Mouse (Mus musculus) lung, embryonic 16.5 days (tissue): Measurements from ENCODE around the gene Olfr24. TPM values are rescaled to one million over a fixed set of nuclear protein-coding genes. Genes with fewer than 3 reads are reported as not detected.

ENCODE experiments used
- ATAC-seq: fragments of 200-750 bp; cut with Nextera tagmentation; 2 replicates; pipeline ENCODE4 v1.8.0; 2017; ENCODE audit warnings: low read depth, mild to moderate bottlenecking, moderate library complexity
- H3K27ac ChIP-seq: fragments of 300-500 bp; sonication (generic); 2 replicates; pipeline ENCODE4 v1.5.1; 2014; ENCODE audit warnings: mild to moderate bottlenecking, control low read depth, low read length
- H3K27me3 ChIP-seq: fragments of 300-500 bp; sonication (generic); 2 replicates; pipeline ENCODE4 v1.6.1; 2014; ENCODE audit warnings: low read depth, low read length, mixed read lengths; ENCODE audit not compliant: control insufficient read depth, insufficient read depth
- H3K36me3 ChIP-seq: fragments of 300-500 bp; sonication (generic); 2 replicates; pipeline ENCODE4 v1.6.1; 2014; ENCODE audit warnings: low read length; ENCODE audit not compliant: control insufficient read depth, insufficient read depth
- H3K4me1 ChIP-seq: fragments of 300-500 bp; sonication (generic); replicated peaks from 2 replicates; pipeline ENCODE4 v1.6.1; 2014; ENCODE audit warnings: low read length, mixed read lengths; ENCODE audit not compliant: control insufficient read depth, insufficient read depth
- H3K4me2 ChIP-seq: fragments of 300-500 bp; sonication (generic); 2 replicates; pipeline ENCODE4 v1.6.1; 2014; ENCODE audit warnings: low read depth, low read length, control low read depth
- H3K4me3 ChIP-seq: fragments of 300-500 bp; sonication (generic); 2 replicates; pipeline ENCODE4 v1.5.1; 2014; ENCODE audit warnings: mild to moderate bottlenecking, low read length, control low read depth
- H3K9ac ChIP-seq: fragments of 300-500 bp; sonication (generic); 2 replicates; pipeline ENCODE4 v1.6.1; 2014; ENCODE audit warnings: low read length, control low read depth
- H3K9me3 ChIP-seq: fragments of 300-500 bp; sonication (generic); 2 replicates; pipeline ENCODE4 v1.6.1; 2016; ENCODE audit warnings: low read length; ENCODE audit not compliant: control insufficient read depth
- WGBS: fragments of 180-500 bp; shearing (Covaris S2); extraction: QIAGEN DNeasy Blood & Tissue Kit; methylation state at CpG from one replicate; pipeline ENCODE4 v1.1.7; 2014; 5-methylcytosine and 5-hydroxymethylcytosine counted together
- polyA plus RNA-seq: library from polyadenylated mRNA; unstranded; fragments of >200 nt; fragmentation: Nextera tagmentation; extraction: Ambion mirVana; gene quantifications from 2 replicates; pipeline ENCODE4 v1.2.1, GENCODE M21; 2015

Olfr24 gene
- polyA plus RNA-seq, 1 experiment from 2014 or later, result not detected

GRCm38 (mm10) chr9:18721011-18721410 lies 42.8 kb downstream of the Olfr24 start:
- Histone ChIP-seq H3K27ac (no peak overlapping the region), H3K36me3 (no peaks in the 10 kb centered on the region), H3K4me1 (no peaks in the 10 kb centered on the region), H3K4me3 (no peak overlapping the region), H3K9ac (no peak overlapping the region), H3K27me3 (no peaks in the 10 kb centered on the region), H3K9me3 (no peaks in the 10 kb centered on the region), H3K4me2 (no peak overlapping the region)
- ATAC-seq, result no peak
- 40% methylated on average over 2 of the region's 2 CpGs for WGBS

GRCm38 (mm10) chr9:18705628-18706027 lies 58.2 kb downstream of the Olfr24 start:
- H3K9me3 ChIP-seq, result no peaks in the 10 kb centered on the region
- no peak overlapping the region for H3K4me3 ChIP-seq
- H3K36me3 ChIP-seq, result no peaks in the 10 kb centered on the region
- no peaks in the 10 kb centered on the region for H3K4me1 ChIP-seq
- no peak overlapping the region for H3K4me2 ChIP-seq
- H3K27me3 ChIP-seq, result no peaks in the 10 kb centered on the region
- no peak overlapping the region for H3K9ac ChIP-seq
- ATAC-seq, result no peak
- no peak overlapping the region for H3K27ac ChIP-seq

Other genes starting within 250 kb of the Olfr24 start
- 1.1 and 1.7 TPM in 2 replicates for gene Muc16, start 89.5 kb downstream of the Olfr24 start, polyA plus RNA-seq
- not detected in 2 replicates for gene Olfr828, start 55.5 kb upstream of the Olfr24 start, polyA plus RNA-seq
- gene Olfr829, start 90.9 kb upstream of the Olfr24 start, polyA plus RNA-seq, result not detected in 2 replicates
- gene Olfr830, start 110.7 kb upstream of the Olfr24 start, polyA plus RNA-seq, result not detected in 2 replicates
- gene Olfr832, start 173.1 kb upstream of the Olfr24 start, polyA plus RNA-seq, result not detected in 2 replicates
- gene Olfr834, start 224.0 kb upstream of the Olfr24 start, polyA plus RNA-seq, result not detected in 2 replicates